Mouse (Mus musculus) kidney, embryonic 14.5 days (tissue): ENCODE measurements around the gene Prkn. TPM values are rescaled to one million over a fixed set of nuclear protein-coding genes. Genes with fewer than 3 reads are reported as not detected.

Experiments
- ATAC-seq: fragments of 200-750 bp; cut with Nextera tagmentation; 2 replicates; pipeline ENCODE4 v1.8.0; 2017; ENCODE audit warnings: moderate number of reproducible peaks, mild to moderate bottlenecking, moderate TSS enrichment, moderate library complexity; ENCODE audit not compliant: low FRiP score, low TSS enrichment
- H3K27ac ChIP-seq: fragments of 300-500 bp; sonication (generic); 2 replicates; pipeline ENCODE4 v1.5.1; 2014; ENCODE audit warnings: low read depth, mild to moderate bottlenecking, low read length, moderate library complexity, mixed read lengths
- H3K27me3 ChIP-seq: fragments of 300-500 bp; sonication (generic); 2 replicates; pipeline ENCODE4 v1.6.1; 2014; ENCODE audit warnings: mild to moderate bottlenecking, low read length; ENCODE audit not compliant: control insufficient read depth, insufficient read depth
- H3K36me3 ChIP-seq: fragments of 300-500 bp; sonication (generic); 2 replicates; pipeline ENCODE4 v1.6.1; 2014; ENCODE audit warnings: low read length, mixed read lengths; ENCODE audit not compliant: control insufficient read depth, insufficient read depth
- H3K4me1 ChIP-seq: fragments of 300-500 bp; sonication (generic); 2 replicates; pipeline ENCODE4 v1.6.1; 2014; ENCODE audit warnings: low read length, mixed read lengths; ENCODE audit not compliant: control insufficient read depth, insufficient read depth
- H3K4me2 ChIP-seq: fragments of 300-500 bp; sonication (generic); replicated peaks from 2 replicates; pipeline ENCODE4 v1.6.1; 2014; ENCODE audit warnings: low read depth, mild to moderate bottlenecking, low read length
- H3K4me3 ChIP-seq: fragments of 300-500 bp; sonication (generic); 2 replicates; pipeline ENCODE4 v1.5.1; 2014; ENCODE audit warnings: mild to moderate bottlenecking, low read length
- H3K9ac ChIP-seq: fragments of 300-500 bp; sonication (generic); 2 replicates; pipeline ENCODE4 v1.6.1; 2014; ENCODE audit warnings: low read depth, mild to moderate bottlenecking, low read length, moderate library complexity
- H3K9me3 ChIP-seq: fragments of 300-500 bp; sonication (generic); 2 replicates; pipeline ENCODE4 v1.6.1; 2016; ENCODE audit warnings: low read length; ENCODE audit not compliant: control insufficient read depth
- WGBS: fragments of 180-500 bp; shearing (Covaris S2); extraction: QIAGEN DNeasy Blood & Tissue Kit; methylation state at CpG from one replicate; pipeline ENCODE4 v1.1.7; 2014; 5-methylcytosine and 5-hydroxymethylcytosine counted together
- polyA plus RNA-seq: library from polyadenylated mRNA; unstranded; fragments of >200 nt; fragmentation: Nextera tagmentation; extraction: Ambion mirVana; gene quantifications from 2 replicates; pipeline ENCODE4 v1.2.1, GENCODE M21; 2014

The Prkn gene
- polyA plus RNA-seq, 1 experiment from 2014 or later = 2.2 TPM

DNA sequence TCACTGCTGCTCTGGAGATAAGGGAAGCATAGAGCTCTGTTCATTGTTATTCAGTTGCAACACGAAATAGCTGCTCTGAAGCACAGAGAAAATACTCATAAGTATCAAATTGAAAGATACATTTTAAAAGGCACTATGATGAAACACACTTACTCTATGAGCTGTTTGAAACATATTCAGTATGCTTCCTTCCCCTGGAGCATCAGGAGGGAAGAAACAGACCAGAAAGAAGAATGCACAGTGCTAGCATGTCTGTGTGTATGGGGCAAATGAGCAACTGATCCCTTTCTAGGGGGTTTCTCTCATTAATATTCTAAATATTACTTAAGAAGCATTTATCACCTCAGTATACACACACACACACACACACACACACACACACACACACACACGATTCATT, 107.4 kb downstream of the Prkn start:
- Histone ChIP-seq H3K4me3 (no peak overlapping the region), H3K9me3 (no peaks in the 10 kb centered on the region), H3K4me1 (no peaks in the 10 kb centered on the region), H3K27ac (no peak overlapping the region), H3K27me3 (no peaks in the 10 kb centered on the region), H3K36me3 (no peaks in the 10 kb centered on the region), H3K9ac (no peak overlapping the region), H3K4me2 (no peak overlapping the region)
- ATAC-seq = no peak
- 89% methylated on average over 2 of the region's 2 CpGs for WGBS

DNA sequence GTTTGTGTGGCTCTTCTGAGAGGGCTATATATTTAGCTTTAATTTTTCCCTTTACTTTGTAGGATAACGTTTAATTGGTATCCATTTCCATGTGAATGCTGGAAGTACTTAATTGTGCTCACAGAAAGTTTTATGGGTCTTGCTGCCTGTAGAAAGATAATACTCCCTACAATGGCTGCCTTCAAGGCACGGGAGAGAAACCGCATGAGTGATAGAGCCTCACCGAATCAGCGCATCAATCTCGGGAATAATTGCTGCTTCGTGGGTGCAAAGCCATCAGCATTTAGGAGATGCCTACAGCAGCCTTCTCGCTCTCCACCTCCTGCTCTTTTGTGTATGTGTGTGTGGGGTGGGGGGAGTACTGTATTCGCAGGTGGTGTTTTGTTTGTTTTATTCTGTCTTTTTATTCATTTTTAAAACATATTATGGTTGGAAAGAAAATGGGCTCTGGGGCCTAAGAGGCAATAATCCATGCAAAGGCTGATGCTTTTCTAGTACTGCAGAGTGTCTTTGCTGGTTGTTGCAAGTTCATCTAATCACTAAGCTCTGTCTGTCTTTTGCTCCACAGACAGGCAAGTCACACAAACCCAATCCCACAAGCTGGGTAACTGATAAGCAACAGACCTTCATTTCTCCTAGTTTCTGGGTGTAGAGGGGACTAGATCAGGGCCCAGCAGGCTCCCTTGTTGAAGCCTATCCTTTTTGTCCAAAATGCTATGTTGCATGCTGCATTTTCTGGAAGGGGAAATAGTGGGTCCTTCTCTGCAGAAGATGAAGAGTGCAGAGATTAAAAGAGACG, 119.1 kb downstream of the Prkn start:
- no peaks in the 10 kb centered on the region for H3K36me3 ChIP-seq
- no peak overlapping the region for H3K4me2 ChIP-seq
- no peak overlapping the region for H3K9ac ChIP-seq
- H3K9me3 ChIP-seq = no peaks in the 10 kb centered on the region
- H3K4me1 ChIP-seq = no peaks in the 10 kb centered on the region
- no peaks in the 10 kb centered on the region for H3K27me3 ChIP-seq
- WGBS = 21% methylated on average over 10 of the region's 10 CpGs
- no peak overlapping the region for H3K27ac ChIP-seq
- ATAC-seq = no peak
- H3K4me3 ChIP-seq = no peak overlapping the region

DNA sequence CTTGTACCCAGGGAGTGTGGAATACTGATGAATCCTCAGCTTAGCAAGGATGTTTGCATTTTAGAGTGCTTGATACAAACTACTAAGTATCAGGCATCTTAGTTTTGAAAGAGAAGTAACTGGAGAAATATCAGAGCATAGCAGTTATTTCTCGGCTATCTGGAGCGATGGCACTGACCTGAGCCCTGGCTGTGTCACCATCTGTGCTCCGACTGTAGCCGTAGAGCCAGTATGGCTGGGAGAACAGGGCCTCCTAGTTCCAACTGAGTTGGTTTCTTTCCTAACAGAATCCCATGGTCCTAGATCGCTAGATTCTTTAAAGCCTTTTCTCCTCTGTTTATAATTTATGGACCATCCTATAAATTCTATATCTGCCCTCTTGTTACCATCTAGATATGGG, 122.0 kb downstream of the Prkn start:
- no peak for ATAC-seq
- WGBS = 84% methylated on average over 5 of the region's 5 CpGs
- H3K4me1 ChIP-seq = no peaks in the 10 kb centered on the region

DNA sequence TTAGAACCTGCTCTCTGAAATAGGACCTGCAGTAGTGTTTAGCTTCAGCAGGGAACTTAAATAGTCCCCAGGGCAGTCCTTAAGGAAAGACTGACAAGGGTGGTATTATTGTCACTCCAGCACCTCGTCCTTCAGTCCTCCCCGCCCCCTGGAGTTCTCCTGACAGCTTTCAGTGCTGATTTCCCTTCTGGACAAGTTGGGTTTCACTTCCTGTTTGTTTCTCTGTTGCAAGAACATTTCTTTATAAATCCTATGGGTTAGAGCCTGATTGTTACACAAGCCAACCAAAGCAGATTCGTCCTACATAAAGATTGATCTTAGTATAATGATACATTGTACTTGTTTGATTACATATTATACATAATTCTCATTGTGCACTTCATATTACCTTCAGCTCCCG, 142.0 kb downstream of the Prkn start:
- Histone ChIP-seq H3K27ac (no peak overlapping the region), H3K4me1 (no peaks in the 10 kb centered on the region), H3K4me2 (no peak overlapping the region), H3K9me3 (no peaks in the 10 kb centered on the region), H3K4me3 (no peak overlapping the region), H3K9ac (no peak overlapping the region), H3K27me3 (no peaks in the 10 kb centered on the region), H3K36me3 (no peaks in the 10 kb centered on the region)
- no peak for ATAC-seq
- 58% methylated on average over 4 of the region's 4 CpGs for WGBS

More for the DNA sequence above, 122.0 kb downstream of the Prkn start:
- Histone ChIP-seq H3K4me2 (no peak overlapping the region), H3K9me3 (no peaks in the 10 kb centered on the region), H3K9ac (no peak overlapping the region), H3K36me3 (no peaks in the 10 kb centered on the region), H3K27ac (no peak overlapping the region), H3K4me3 (no peak overlapping the region), H3K27me3 (no peaks in the 10 kb centered on the region)

DNA sequence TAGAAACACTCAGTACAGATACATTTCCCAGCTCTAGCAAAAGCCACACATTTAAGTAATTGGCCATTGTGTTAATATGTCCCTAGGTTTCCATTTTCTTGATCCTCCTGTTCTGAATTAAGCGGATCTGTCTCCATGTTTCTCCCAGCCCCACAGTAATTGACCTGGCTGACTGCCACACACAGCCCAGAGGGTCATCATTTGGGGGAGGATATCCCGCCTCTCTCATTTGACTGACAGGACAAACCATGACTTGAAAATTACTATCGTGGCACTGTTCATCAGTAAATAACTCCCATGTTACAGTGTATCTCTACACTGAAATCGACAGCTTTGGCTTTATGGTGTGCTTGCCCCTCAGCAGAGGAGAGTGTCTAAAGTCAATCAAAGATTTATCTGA, 146.9 kb downstream of the Prkn start:
- WGBS = 80% methylated on average over 4 of the region's 4 CpGs

DNA sequence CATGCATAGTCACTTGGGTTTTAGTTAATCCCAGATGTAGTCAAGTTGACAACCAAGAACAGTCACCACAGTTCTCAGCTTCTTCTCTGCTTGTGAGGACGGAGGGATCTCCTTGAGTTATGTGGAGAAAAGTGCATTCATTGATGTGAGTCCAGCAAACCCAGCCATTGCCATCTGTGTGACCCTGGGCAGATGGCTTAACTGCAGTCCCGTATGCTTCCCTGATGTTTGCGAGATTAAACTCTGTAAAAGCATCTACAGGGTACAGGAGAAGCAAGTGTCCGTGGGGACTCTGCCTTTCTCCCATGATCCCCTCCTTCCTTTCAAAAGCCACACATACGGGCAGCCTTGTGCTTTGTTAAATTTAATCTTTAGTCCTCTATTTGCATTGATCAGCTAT, 157.1 kb downstream of the Prkn start:
- Histone ChIP-seq H3K27ac (no peak overlapping the region), H3K4me2 (no peak overlapping the region)
- 82% methylated on average over 5 of the region's 5 CpGs for WGBS

More for the DNA sequence above, 146.9 kb downstream of the Prkn start:
- Histone ChIP-seq H3K9me3 (no peaks in the 10 kb centered on the region), H3K27me3 (no peaks in the 10 kb centered on the region), H3K4me3 (no peak overlapping the region), H3K9ac (no peak overlapping the region), H3K4me2 (no peak overlapping the region), H3K4me1 (no peaks in the 10 kb centered on the region), H3K27ac (no peak overlapping the region), H3K36me3 (no peaks in the 10 kb centered on the region)
- no peak for ATAC-seq

DNA sequence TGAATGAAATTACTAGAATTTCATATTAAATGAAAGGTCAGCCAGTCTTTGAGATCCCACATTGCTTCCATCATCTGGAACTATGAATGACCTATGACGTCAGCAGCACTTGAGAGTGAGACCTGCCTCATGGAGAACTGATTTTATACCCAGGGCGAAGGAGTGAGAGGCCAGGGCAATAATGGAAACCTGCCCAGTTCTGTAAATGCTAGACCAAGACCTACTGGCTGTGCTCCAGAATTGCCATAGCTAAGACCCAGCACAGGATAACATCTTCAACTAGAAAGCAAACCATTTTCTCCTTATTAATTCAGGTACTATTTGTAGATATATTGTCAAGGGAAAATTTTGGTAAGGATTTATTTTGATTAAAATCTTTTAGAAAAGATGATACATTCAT, 183.2 kb downstream of the Prkn start:
- no peaks in the 10 kb centered on the region for H3K27me3 ChIP-seq
- H3K9ac ChIP-seq = no peak overlapping the region
- H3K4me1 ChIP-seq = no peaks in the 10 kb centered on the region
- ATAC-seq = no peak
- no peaks in the 10 kb centered on the region for H3K36me3 ChIP-seq
- H3K4me2 ChIP-seq = no peak overlapping the region
- no peaks in the 10 kb centered on the region for H3K9me3 ChIP-seq
- H3K27ac ChIP-seq = no peak overlapping the region
- no peak overlapping the region for H3K4me3 ChIP-seq
- WGBS = 74% methylated on average over 2 of the region's 2 CpGs

More for the DNA sequence above, 157.1 kb downstream of the Prkn start:
- Histone ChIP-seq H3K9me3 (no peaks in the 10 kb centered on the region), H3K4me3 (no peak overlapping the region), H3K4me1 (no peaks in the 10 kb centered on the region), H3K36me3 (no peaks in the 10 kb centered on the region), H3K27me3 (no peaks in the 10 kb centered on the region), H3K9ac (no peak overlapping the region)
- no peak for ATAC-seq

DNA sequence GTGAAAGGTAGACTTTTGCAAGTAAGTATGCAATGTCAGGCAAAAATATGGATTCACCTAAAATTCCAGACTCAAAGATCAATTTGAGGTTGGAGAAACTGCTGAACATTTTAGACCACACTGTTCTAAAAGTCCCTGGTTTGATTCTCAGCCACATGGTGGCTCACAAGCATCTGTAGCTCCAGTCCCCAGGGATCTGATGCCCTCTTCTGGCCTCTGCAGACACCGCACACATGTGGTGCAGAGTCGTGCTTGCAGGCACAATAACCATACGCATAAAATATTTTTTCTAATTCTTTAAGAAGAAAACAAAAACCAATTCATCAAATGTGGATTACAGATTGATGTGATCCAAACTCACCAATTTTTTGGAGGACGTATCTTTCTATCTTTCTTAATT, 189.2 kb downstream of the Prkn start:
- no peaks in the 10 kb centered on the region for H3K4me1 ChIP-seq
- H3K9me3 ChIP-seq = peaks cover 4% of the 10 kb centered on the region; the same call in 1 of the 2 replicates
- no peak overlapping the region for H3K4me3 ChIP-seq
- no peak overlapping the region for H3K27ac ChIP-seq
- no peaks in the 10 kb centered on the region for H3K36me3 ChIP-seq
- no peaks in the 10 kb centered on the region for H3K27me3 ChIP-seq
- no peak overlapping the region for H3K9ac ChIP-seq
- no peak for ATAC-seq
- WGBS = 97% methylated on average over 4 of the region's 4 CpGs
- no peak overlapping the region for H3K4me2 ChIP-seq

DNA sequence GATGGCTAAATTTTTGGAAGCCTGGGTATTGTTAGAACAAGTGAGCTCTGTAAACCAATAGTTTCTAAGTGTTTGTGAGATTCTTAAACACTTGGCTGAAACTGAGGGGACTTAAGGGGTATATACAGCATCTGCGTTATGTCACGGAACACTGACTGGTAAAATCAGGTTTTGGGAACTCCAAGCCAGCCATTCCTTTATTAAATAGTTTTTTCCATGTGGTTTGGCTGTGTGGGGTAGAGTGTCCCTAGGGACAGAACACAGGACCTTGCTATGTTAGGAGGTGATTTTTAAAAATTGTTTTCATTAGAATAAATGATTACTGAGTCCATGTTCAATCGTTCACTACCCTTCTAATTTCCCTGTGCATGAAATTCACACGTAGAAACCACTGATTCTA, 190.8 kb downstream of the Prkn start:
- H3K4me3 ChIP-seq = no peak overlapping the region
- no peaks in the 10 kb centered on the region for H3K4me1 ChIP-seq
- peaks cover 4% of the 10 kb centered on the region; the same call in 1 of the 2 replicates for H3K9me3 ChIP-seq
- WGBS = 85% methylated on average over 4 of the region's 4 CpGs
- no peak for ATAC-seq
- no peaks in the 10 kb centered on the region for H3K36me3 ChIP-seq
- H3K27me3 ChIP-seq = no peaks in the 10 kb centered on the region
- H3K4me2 ChIP-seq = no peak overlapping the region
- no peak overlapping the region for H3K9ac ChIP-seq
- no peak overlapping the region for H3K27ac ChIP-seq
